Mouse (Mus musculus) gastrocnemius, adult 8-10 months (tissue): ENCODE results near the gene Ccdc73. TPM values are rescaled to one million over a fixed set of nuclear protein-coding genes. Genes with fewer than 3 reads are reported as not detected.
A peak's percentile ranks its signal among the peaks of the same experiment; 100 is the strongest.
"Not testable (repeated sequence)": the region's sequence is repeated elsewhere in the genome, so short reads cannot be mapped to it uniquely, and the experiment has no call there.

Experiments
- DNase-seq, 2 experiments: peaks; one replicate each; pipeline ENCODE4 v3.0.0; 2022; ENCODE audit warnings: low spot score in 2 of 2
- total RNA-seq, 4 experiments: library from RNA; stranded (reverse); gene quantifications; 2 replicates each; pipeline ENCODE4 v1.2.4; 2022

The Ccdc73 gene
- total RNA-seq, 4 experiments from 2014 or later, result 2.0 to 4.5 (median 4.2) TPM

- no peak for DNase-seq
These were observed 1.5 kb downstream of the Ccdc73 start for GRCm38 (mm10) chr2:104869101-104869500.

- no peak for DNase-seq
These were observed 11.2 kb downstream of the Ccdc73 start for GRCm38 (mm10) chr2:104878794-104879193.

- no peak for DNase-seq
These were observed 18.5 kb downstream of the Ccdc73 start for GRCm38 (mm10) chr2:104886109-104886508.

- DNase-seq, result not testable (repeated sequence)
These were observed 19.7 kb downstream of the Ccdc73 start for GRCm38 (mm10) chr2:104887331-104887730.

GRCm38 (mm10) chr2:104887882-104888566 is 20.4 kb downstream of the Ccdc73 start:
- DNase-seq, result peak; percentile 35 to 46

- no peak for DNase-seq
These were observed 32.4 kb downstream of the Ccdc73 start for GRCm38 (mm10) chr2:104899975-104900374.

- no peak for DNase-seq
These were observed 48.1 kb downstream of the Ccdc73 start for GRCm38 (mm10) chr2:104915709-104916108.

GRCm38 (mm10) chr2:104964492-104964891 is 96.9 kb downstream of the Ccdc73 start:
- DNase-seq, result no peak

GRCm38 (mm10) chr2:104981712-104982111 is 114.1 kb downstream of the Ccdc73 start:
- DNase-seq, result no peak

- DNase-seq, result no peak
These were observed 118.2 kb downstream of the Ccdc73 start for GRCm38 (mm10) chr2:104985796-104986195.

GRCm38 (mm10) chr2:104988974-104989373 is 121.4 kb downstream of the Ccdc73 start:
- DNase-seq, result no peak

- DNase-seq, result no peak
These were observed 126.8 kb downstream of the Ccdc73 start for GRCm38 (mm10) chr2:104994436-104994835.

GRCm38 (mm10) chr2:104996201-104996600 is 128.6 kb downstream of the Ccdc73 start:
- DNase-seq, result no peak

GRCm38 (mm10) chr2:105007236-105007635 is 139.6 kb downstream of the Ccdc73 start:
- no peak for DNase-seq

- DNase-seq, result no peak
These were observed 148.8 kb downstream of the Ccdc73 start for GRCm38 (mm10) chr2:105016192-105016966.

GRCm38 (mm10) chr2:105016967-105017287 is 149.3 kb downstream of the Ccdc73 start, which contains the start of gene Eif3m:
TSS of gene Eif3m (minus strand) at chr2:105017080.
- peak; percentile 90 for DNase-seq

- DNase-seq, result no peak
These were observed 150.2 kb downstream of the Ccdc73 start for GRCm38 (mm10) chr2:105017802-105018201.

GRCm38 (mm10) chr2:105019457-105019856 is 151.9 kb downstream of the Ccdc73 start:
- DNase-seq, result no peak

- DNase-seq, result no peak
These were observed 153.7 kb downstream of the Ccdc73 start for GRCm38 (mm10) chr2:105021256-105021655.

GRCm38 (mm10) chr2:105021836-105022235 is 154.2 kb downstream of the Ccdc73 start:
- DNase-seq, result no peak

- DNase-seq, result no peak
These were observed 155.5 kb downstream of the Ccdc73 start for GRCm38 (mm10) chr2:105023031-105023615.

GRCm38 (mm10) chr2:105023815-105024214 is 156.2 kb downstream of the Ccdc73 start:
- DNase-seq, result no peak
